Mouse (Mus musculus): Measurements from ENCODE around the gene Tpsb2. TPM values are rescaled to one million over a fixed set of nuclear protein-coding genes. Genes with fewer than 3 reads are reported as not detected.

Tpsb2 gene
- total and polyA plus RNA-seq, 2 experiments, result not detected

- Histone ChIP-seq H3K9ac (ENCODE audit: low read depth, low read length) (no peak within 1 kb of the TSS), H3K27me3 (ENCODE audit: control insufficient read depth, insufficient read depth, low read length) (no peaks in the 10 kb centered on the region), H3K4me3 (ENCODE audit: insufficient read depth, low read depth, low read length) (no peak within 1 kb of the TSS), H3K79me2 (ENCODE audit: control insufficient read depth, insufficient read depth, low read length) (no peaks in the 10 kb centered on the region), H3K36me3 (ENCODE audit: control insufficient read depth, insufficient read depth, low read length) (no peaks in the 10 kb centered on the region), H3K4me1 (ENCODE audit: control insufficient read depth, insufficient read depth, low read length) (no peaks in the 10 kb centered on the region), H3K27ac (replicated peaks; ENCODE audit: insufficient read depth, low read depth, low read length) (no peak within 1 kb of the TSS)
- WGBS, result 68% methylated on average over 3 of the region's 3 CpGs
- TF ChIP-seq POLR2A (IDR thresholded peaks at IDR 0.05; ENCODE audit: extremely low read depth, insufficient read depth, low read length), result no peak
- TF ChIP-seq CTCF (IDR thresholded peaks at IDR 0.05; ENCODE audit: low read depth, low read length), result no peak
- DNase-seq (ENCODE audit: extremely low read depth, low read depth, low spot score), result no peak
These were observed 2.9 kb downstream of the Tpsb2 start, which contains the start of gene Tpsg1 for GRCm38 (mm10) chr17:25368973-25369372. Gene Tpsg1, plus strand, starts transcription at chr17:25369273.

GRCm38 (mm10) chr17:25372491-25372890 is 6.4 kb downstream of the Tpsb2 start:
- H3K36me3 ChIP-seq (ENCODE audit: control insufficient read depth, insufficient read depth, low read length), result no peaks in the 10 kb centered on the region
- H3K27me3 ChIP-seq (ENCODE audit: control insufficient read depth, insufficient read depth, low read length), result no peaks in the 10 kb centered on the region
- no peak overlapping the region for H3K27ac ChIP-seq (replicated peaks; ENCODE audit: insufficient read depth, low read depth, low read length)
- DNase-seq (ENCODE audit: extremely low read depth, low read depth, low spot score), result no peak
- H3K9ac ChIP-seq (ENCODE audit: low read depth, low read length), result no peak overlapping the region
- H3K79me2 ChIP-seq (ENCODE audit: control insufficient read depth, insufficient read depth, low read length), result no peaks in the 10 kb centered on the region
- TF ChIP-seq POLR2A (IDR thresholded peaks at IDR 0.05; ENCODE audit: extremely low read depth, insufficient read depth, low read length), result no peak
- no peak for TF ChIP-seq CTCF (IDR thresholded peaks at IDR 0.05; ENCODE audit: low read depth, low read length)
- H3K4me3 ChIP-seq (ENCODE audit: insufficient read depth, low read depth, low read length), result no peak overlapping the region
- H3K4me1 ChIP-seq (ENCODE audit: control insufficient read depth, insufficient read depth, low read length), result no peaks in the 10 kb centered on the region
- 35% methylated on average over 8 of the region's 8 CpGs for WGBS

DNA sequence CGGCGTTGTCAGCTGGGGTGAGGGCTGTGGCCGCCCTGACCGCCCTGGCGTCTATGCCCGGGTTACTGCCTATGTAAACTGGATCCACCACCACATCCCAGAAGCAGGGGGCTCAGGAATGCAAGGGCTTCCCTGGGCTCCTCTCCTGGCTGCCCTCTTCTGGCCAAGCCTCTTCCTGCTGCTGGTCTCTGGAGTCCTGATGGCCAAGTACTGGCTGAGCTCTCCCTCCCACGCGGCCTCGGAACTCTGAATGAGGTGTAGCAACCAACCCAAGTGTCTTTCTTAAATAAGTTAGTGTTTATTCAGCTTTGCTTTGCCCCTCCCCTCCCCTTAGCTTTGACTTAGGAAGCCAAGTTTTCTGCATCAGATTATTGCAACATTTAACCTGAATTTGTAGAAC is 7.9 kb downstream of the Tpsb2 start:
- Histone ChIP-seq H3K79me2 (ENCODE audit: control insufficient read depth, insufficient read depth, low read length) (no peaks in the 10 kb centered on the region), H3K4me3 (ENCODE audit: insufficient read depth, low read depth, low read length) (no peak overlapping the region), H3K27ac (replicated peaks; ENCODE audit: insufficient read depth, low read depth, low read length) (no peak overlapping the region), H3K36me3 (ENCODE audit: control insufficient read depth, insufficient read depth, low read length) (no peaks in the 10 kb centered on the region), H3K9ac (ENCODE audit: low read depth, low read length) (no peak overlapping the region), H3K27me3 (ENCODE audit: control insufficient read depth, insufficient read depth, low read length) (no peaks in the 10 kb centered on the region), H3K4me1 (ENCODE audit: control insufficient read depth, insufficient read depth, low read length) (no peaks in the 10 kb centered on the region)
- TF ChIP-seq CTCF (IDR thresholded peaks at IDR 0.05; ENCODE audit: low read depth, low read length), result no peak
- WGBS, result 33% methylated on average over 9 of the region's 9 CpGs
- DNase-seq (ENCODE audit: extremely low read depth, low read depth, low spot score), result no peak

GRCm38 (mm10) chr17:25394526-25394925 is 28.4 kb downstream of the Tpsb2 start:
- no peak for DNase-seq (ENCODE audit: extremely low read depth, low read depth, low spot score)
- no peaks in the 10 kb centered on the region for H3K27me3 ChIP-seq (ENCODE audit: control insufficient read depth, insufficient read depth, low read length)
- 78% methylated on average over 4 of the region's 4 CpGs for WGBS

DNA sequence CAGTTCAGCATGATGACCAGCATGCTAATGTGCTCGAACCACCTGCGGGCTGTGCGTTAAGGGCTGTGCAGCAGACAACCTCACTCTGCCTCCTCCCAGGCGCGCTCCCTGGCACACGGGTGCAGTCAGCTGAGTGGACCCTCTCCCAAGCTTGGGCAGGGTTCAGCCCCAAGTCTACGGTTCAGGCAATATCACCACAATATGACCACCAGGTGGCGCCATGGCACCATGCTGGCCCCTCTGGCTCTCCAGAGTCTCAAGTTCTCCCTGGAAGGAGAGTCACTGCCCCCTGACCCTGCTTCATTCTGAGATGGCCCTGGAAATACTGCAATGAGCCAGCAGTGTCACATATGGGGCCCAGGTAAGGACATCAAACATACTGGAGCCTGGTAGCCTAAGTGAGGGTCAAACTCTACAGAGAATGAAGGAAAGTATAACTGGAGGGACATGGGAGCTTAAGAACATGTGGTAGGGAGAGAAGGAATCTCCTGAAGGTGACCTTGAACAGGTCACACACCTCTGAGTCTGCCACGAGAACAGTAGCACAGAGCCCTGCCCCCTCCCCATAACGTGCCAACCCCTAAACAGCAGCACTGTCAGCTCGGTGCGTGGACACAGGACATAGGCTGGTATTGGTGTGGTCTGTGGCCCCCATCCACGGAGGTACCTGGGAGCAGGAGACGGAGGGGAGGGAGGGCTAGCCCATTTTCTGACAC is 31.9 kb downstream of the Tpsb2 start:
- Histone ChIP-seq H3K27ac (replicated peaks; ENCODE audit: insufficient read depth, low read depth, low read length) (no peak overlapping the region), H3K4me1 (ENCODE audit: control insufficient read depth, insufficient read depth, low read length) (no peaks in the 10 kb centered on the region), H3K36me3 (ENCODE audit: control insufficient read depth, insufficient read depth, low read length) (no peaks in the 10 kb centered on the region), H3K4me3 (ENCODE audit: insufficient read depth, low read depth, low read length) (no peak overlapping the region), H3K27me3 (ENCODE audit: control insufficient read depth, insufficient read depth, low read length) (no peaks in the 10 kb centered on the region), H3K79me2 (ENCODE audit: control insufficient read depth, insufficient read depth, low read length) (no peaks in the 10 kb centered on the region), H3K9ac (ENCODE audit: low read depth, low read length) (no peak overlapping the region)
- 38% methylated on average over 14 of the region's 14 CpGs for WGBS
- TF ChIP-seq CTCF (IDR thresholded peaks at IDR 0.05; ENCODE audit: low read depth, low read length) (peak; percentile 95), POLR2A (IDR thresholded peaks at IDR 0.05; ENCODE audit: extremely low read depth, insufficient read depth, low read length) (no peak)
- peak; percentile 26 for DNase-seq (ENCODE audit: extremely low read depth, low read depth, low spot score)

More at GRCm38 (mm10) chr17:25394526-25394925, 28.4 kb downstream of the Tpsb2 start:
- H3K79me2 ChIP-seq (ENCODE audit: control insufficient read depth, insufficient read depth, low read length), result no peaks in the 10 kb centered on the region
- TF ChIP-seq POLR2A (IDR thresholded peaks at IDR 0.05; ENCODE audit: extremely low read depth, insufficient read depth, low read length) (no peak), CTCF (IDR thresholded peaks at IDR 0.05; ENCODE audit: low read depth, low read length) (no peak)
- H3K36me3 ChIP-seq (ENCODE audit: control insufficient read depth, insufficient read depth, low read length), result no peaks in the 10 kb centered on the region
- H3K27ac ChIP-seq (replicated peaks; ENCODE audit: insufficient read depth, low read depth, low read length), result no peak overlapping the region
- no peaks in the 10 kb centered on the region for H3K4me1 ChIP-seq (ENCODE audit: control insufficient read depth, insufficient read depth, low read length)
- H3K4me3 ChIP-seq (ENCODE audit: insufficient read depth, low read depth, low read length), result no peak overlapping the region
- no peak overlapping the region for H3K9ac ChIP-seq (ENCODE audit: low read depth, low read length)

GRCm38 (mm10) chr17:25398520-25398838 is 32.4 kb downstream of the Tpsb2 start:
- Histone ChIP-seq H3K4me3 (ENCODE audit: insufficient read depth, low read depth, low read length) (no peak overlapping the region), H3K79me2 (ENCODE audit: control insufficient read depth, insufficient read depth, low read length) (no peaks in the 10 kb centered on the region), H3K27me3 (ENCODE audit: control insufficient read depth, insufficient read depth, low read length) (no peaks in the 10 kb centered on the region), H3K4me1 (ENCODE audit: control insufficient read depth, insufficient read depth, low read length) (no peaks in the 10 kb centered on the region), H3K36me3 (ENCODE audit: control insufficient read depth, insufficient read depth, low read length) (no peaks in the 10 kb centered on the region), H3K9ac (ENCODE audit: low read depth, low read length) (no peak overlapping the region), H3K27ac (replicated peaks; ENCODE audit: insufficient read depth, low read depth, low read length) (no peak overlapping the region)
- TF ChIP-seq POLR2A (IDR thresholded peaks at IDR 0.05; ENCODE audit: extremely low read depth, insufficient read depth, low read length), result no peak
- TF ChIP-seq CTCF (IDR thresholded peaks at IDR 0.05; ENCODE audit: low read depth, low read length), result no peak
- no peak for DNase-seq (ENCODE audit: extremely low read depth, low read depth, low spot score)
- WGBS, result 85% methylated on average over 13 of the region's 13 CpGs
